Mouse (Mus musculus) myocyte (in vitro differentiated cells): Measurements from ENCODE around the gene Fam163a.

Experiments used
- CEBPB ChIP-seq: IDR thresholded peaks from 2 replicates; pipeline ENCODE4 v1.6.1; 2011; ENCODE audit warnings: mild to moderate bottlenecking, moderate library complexity; ENCODE audit not compliant: poor library complexity, insufficient read depth, severe bottlenecking
- MAX ChIP-seq: IDR thresholded peaks from one replicate; pipeline ENCODE4 v1.6.1; 2011; ENCODE audit warnings: low read depth, mild to moderate bottlenecking, control low read depth
- POLR2A ChIP-seq: IDR thresholded peaks from one replicate; pipeline ENCODE4 v1.6.1; 2011; ENCODE audit warnings: low read depth, mild to moderate bottlenecking, control low read depth, moderate library complexity; ENCODE audit not compliant: insufficient read length
- POLR2AphosphoS2 ChIP-seq: IDR thresholded peaks from one replicate; pipeline ENCODE4 v1.6.1; 2011; ENCODE audit warnings: low read depth, control low read depth; ENCODE audit not compliant: insufficient read length
- TCF12 ChIP-seq: IDR thresholded peaks from one replicate; pipeline ENCODE4 v1.6.1; 2011; ENCODE audit warnings: mild to moderate bottlenecking, control low read depth; ENCODE audit not compliant: poor library complexity, insufficient read depth, severe bottlenecking
- USF1 ChIP-seq: IDR thresholded peaks from one replicate; pipeline ENCODE4 v1.6.1; 2011; ENCODE audit warnings: low read depth, mild to moderate bottlenecking, control low read depth, moderate library complexity

- TF ChIP-seq POLR2AphosphoS2 (no peak), POLR2A (no peak), MAX (no peak), USF1 (no peak), CEBPB (no peak), TCF12 (no peak)
Measured at GRCm38 (mm10) chr1:156192853-156193252, 12.0 kb downstream of the Fam163a start.
